Mouse (Mus musculus): ENCODE measurements around the gene Mpi. TPM values are rescaled to one million over a fixed set of nuclear protein-coding genes. Genes with fewer than 3 reads are reported as not detected.

The Mpi gene
- polyA plus RNA-seq, 1 experiment from 2014 or later = 49.0 TPM

DNA sequence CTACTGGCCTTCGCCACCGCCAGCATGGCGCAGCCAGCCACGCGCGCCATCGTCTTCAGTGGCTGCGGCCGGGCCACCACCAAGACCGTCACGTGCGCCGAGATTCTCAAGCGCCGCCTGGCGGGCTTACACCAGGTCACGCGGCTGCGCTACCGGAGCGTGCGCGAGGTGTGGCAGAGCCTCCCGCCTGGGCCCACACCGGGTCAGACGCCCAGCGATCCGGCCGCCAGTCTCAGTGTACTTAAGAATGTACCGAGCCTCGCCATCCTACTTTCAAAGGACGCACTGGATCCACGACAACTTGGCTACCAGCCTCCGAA lies 48.2 kb downstream of the Mpi start:
- no peaks in the 10 kb centered on the region for H3K36me3 ChIP-seq (ENCODE audit: control insufficient read depth, insufficient read depth, low read length)
- H3K27ac ChIP-seq (ENCODE audit: low read length) = no peak overlapping the region
- H3K4me1 ChIP-seq (ENCODE audit: control insufficient read depth, insufficient read depth, low read length) = peaks cover 17% of the 10 kb centered on the region; the same call in 1 of the 2 replicates
- WGBS = under 1% methylated on average over 34 of the region's 34 CpGs
- ATAC-seq (ENCODE audit: insufficient read depth, low FRiP score) = peak; percentile 81; the same call in 1 of the 2 replicates
- peak overlapping the region; percentile 94 for H3K4me2 ChIP-seq (ENCODE audit: low read depth, low read length)
- peak overlapping the region; percentile 54 for H3K4me3 ChIP-seq (replicated peaks; ENCODE audit: low read length)
- H3K9me3 ChIP-seq (replicated peaks; ENCODE audit: control insufficient read depth, low read length) = no peaks in the 10 kb centered on the region
- peak overlapping the region; percentile 69 for H3K9ac ChIP-seq (ENCODE audit: low read length)
- H3K27me3 ChIP-seq (ENCODE audit: control insufficient read depth, insufficient read depth, low read length) = peaks cover 58% of the 10 kb centered on the region

DNA sequence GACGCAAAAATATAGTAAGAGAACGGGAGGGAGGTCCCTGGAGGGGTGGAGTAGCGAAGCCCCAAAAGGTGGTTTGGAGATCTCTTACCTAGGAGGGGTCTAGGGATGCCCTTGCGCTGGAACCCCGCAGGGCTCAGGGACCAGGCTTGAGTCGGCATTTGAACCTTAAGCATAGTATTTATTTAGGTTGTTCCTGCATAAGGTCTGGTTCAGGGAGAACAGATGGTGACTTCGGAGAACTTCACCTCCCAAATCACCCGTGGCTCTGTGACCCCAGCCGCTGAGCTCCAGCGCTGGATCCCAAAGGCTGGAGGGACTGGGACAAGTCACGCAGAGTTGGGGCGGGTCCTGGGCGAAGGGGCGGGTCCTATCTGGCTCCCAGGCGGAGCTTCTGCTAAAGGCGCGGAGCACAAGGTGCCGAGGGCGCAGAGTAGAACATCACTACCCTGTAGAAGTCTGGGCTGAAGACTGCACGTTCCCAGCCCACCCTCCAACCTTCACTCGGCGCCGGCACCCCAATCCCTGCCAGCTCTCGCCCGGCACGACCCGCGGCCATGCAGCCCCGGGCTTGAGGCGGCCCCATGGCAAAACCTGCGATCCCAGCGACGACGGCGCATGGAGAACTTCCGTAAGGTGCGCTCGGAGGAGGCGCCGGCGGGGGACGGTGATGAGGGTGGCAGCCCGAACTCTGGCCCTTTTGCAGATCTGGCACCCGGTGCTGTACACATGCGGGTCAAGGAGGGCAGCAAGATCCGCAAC lies 48.8 kb downstream of the Mpi start, which contains the start of gene Rpp25:
Gene Rpp25, plus strand, starts transcription at position 405 of the 759 bp plus-strand sequence.
- WGBS = 1% methylated on average over 46 of the region's 46 CpGs
- H3K4me1 ChIP-seq (ENCODE audit: control insufficient read depth, insufficient read depth, low read length) = peaks cover 17% of the 10 kb centered on the region; the same call in 1 of the 2 replicates
- peak within 1 kb of the TSS; percentile 69 for H3K9ac ChIP-seq (ENCODE audit: low read length)
- H3K27me3 ChIP-seq (ENCODE audit: control insufficient read depth, insufficient read depth, low read length) = peaks cover 58% of the 10 kb centered on the region
- ATAC-seq (ENCODE audit: insufficient read depth, low FRiP score) = peak; percentile 80; the same call in 1 of the 2 replicates
- H3K4me3 ChIP-seq (replicated peaks; ENCODE audit: low read length) = peak within 1 kb of the TSS; percentile 54
- no peaks in the 10 kb centered on the region for H3K36me3 ChIP-seq (ENCODE audit: control insufficient read depth, insufficient read depth, low read length)
- no peak within 1 kb of the TSS for H3K27ac ChIP-seq (ENCODE audit: low read length)
- no peaks in the 10 kb centered on the region for H3K9me3 ChIP-seq (replicated peaks; ENCODE audit: control insufficient read depth, low read length)
- H3K4me2 ChIP-seq (ENCODE audit: low read depth, low read length) = peak within 1 kb of the TSS; percentile 94

DNA sequence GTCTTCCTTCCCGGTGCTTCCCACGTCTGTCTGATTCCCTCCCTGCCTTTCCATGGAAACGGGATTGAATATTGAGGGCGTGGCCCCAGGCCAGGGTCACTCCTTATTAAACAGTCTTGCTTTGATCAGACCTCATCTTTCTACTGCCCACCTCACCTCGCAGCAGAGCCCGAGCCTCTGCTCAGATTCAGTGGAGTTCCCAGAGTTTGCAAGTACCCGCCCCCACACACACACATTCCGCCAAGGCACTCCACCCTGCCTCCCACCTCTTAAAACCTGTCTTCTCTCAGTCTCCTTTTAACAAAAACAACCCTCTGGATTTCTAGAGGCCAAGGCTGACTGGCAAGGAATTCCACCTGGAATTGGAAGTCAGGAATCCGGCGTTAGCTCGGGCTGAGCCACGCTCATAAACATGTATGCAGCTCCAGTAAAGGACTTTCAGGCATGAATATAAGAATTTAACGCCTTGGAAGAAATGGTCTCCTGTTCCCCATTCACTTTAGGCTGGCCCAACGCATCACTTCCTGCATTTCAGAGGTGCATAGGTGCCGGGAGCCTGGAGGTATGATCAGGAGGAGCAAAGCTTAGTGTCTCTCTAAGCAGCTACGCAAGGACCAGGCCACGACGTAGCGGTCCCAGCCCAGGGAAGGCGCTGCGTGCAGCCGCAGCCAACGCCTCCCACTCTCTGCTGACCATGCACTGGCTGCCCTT lies 49.5 kb downstream of the Mpi start:
- Histone ChIP-seq H3K36me3 (ENCODE audit: control insufficient read depth, insufficient read depth, low read length) (no peaks in the 10 kb centered on the region), H3K4me1 (ENCODE audit: control insufficient read depth, insufficient read depth, low read length) (peaks cover 17% of the 10 kb centered on the region; the same call in 1 of the 2 replicates), H3K4me2 (ENCODE audit: low read depth, low read length) (peak overlapping the region; percentile 94), H3K9me3 (replicated peaks; ENCODE audit: control insufficient read depth, low read length) (no peaks in the 10 kb centered on the region), H3K9ac (ENCODE audit: low read length) (0 out of 2 replicates have a peak overlapping the region, but pooled peaks have one; percentile 1), H3K27me3 (ENCODE audit: control insufficient read depth, insufficient read depth, low read length) (peaks cover 58% of the 10 kb centered on the region), H3K27ac (ENCODE audit: low read length) (no peak overlapping the region), H3K4me3 (replicated peaks; ENCODE audit: low read length) (peak overlapping the region; percentile 54)
- no peak for ATAC-seq (ENCODE audit: insufficient read depth, low FRiP score)
- WGBS = 4% methylated on average over 23 of the region's 23 CpGs

DNA sequence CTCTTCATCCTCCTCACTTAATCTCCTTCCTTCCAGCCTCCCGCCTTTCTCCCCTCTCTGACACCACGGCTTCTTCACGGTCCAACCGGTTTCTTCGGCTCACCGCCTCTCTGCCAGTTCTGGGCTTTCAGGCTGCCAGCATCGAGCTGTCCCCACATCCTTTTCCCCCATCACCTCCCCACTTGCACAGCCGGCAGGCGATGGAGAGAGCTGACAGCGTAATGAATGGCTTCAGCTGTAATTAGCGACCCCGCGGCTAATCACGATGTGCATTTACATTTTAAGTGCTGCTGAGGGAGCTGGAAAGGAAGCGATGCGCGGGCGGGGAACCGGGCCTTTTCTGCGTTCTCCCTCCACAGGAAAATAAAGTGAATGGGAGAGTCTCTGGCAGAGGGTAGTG lies 50.7 kb downstream of the Mpi start:
- no peak for ATAC-seq (ENCODE audit: insufficient read depth, low FRiP score)
- WGBS = 6% methylated on average over 20 of the region's 20 CpGs
- no peak overlapping the region for H3K9ac ChIP-seq (ENCODE audit: low read length)
- H3K4me2 ChIP-seq (ENCODE audit: low read depth, low read length) = no peak overlapping the region; the same call in 1 of the 2 replicates
- H3K9me3 ChIP-seq (replicated peaks; ENCODE audit: control insufficient read depth, low read length) = no peaks in the 10 kb centered on the region
- H3K27ac ChIP-seq (ENCODE audit: low read length) = no peak overlapping the region
- H3K4me1 ChIP-seq (ENCODE audit: control insufficient read depth, insufficient read depth, low read length) = peaks cover 20% of the 10 kb centered on the region
- H3K4me3 ChIP-seq (replicated peaks; ENCODE audit: low read length) = no peak overlapping the region
- H3K27me3 ChIP-seq (ENCODE audit: control insufficient read depth, insufficient read depth, low read length) = peaks cover 58% of the 10 kb centered on the region
- no peaks in the 10 kb centered on the region for H3K36me3 ChIP-seq (ENCODE audit: control insufficient read depth, insufficient read depth, low read length)

DNA sequence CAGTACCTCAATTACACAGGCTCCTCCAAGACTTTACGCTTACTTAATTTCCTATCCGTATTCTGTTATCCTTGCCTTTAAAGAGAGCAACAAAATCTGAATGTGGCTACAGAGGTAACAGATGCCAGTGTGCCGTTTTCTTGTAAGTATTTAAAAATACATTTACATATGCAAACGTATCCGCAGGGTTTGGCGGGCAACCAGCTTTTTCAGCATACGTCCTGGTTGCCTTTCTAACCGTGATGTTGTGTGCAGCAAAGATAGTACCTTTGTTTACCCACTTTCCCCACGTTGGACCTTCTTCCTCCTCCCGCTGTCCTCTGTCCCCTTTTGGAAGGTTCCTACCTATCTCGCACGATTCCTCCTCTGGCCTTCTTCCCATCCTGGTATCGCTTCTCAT lies 51.1 kb downstream of the Mpi start:
- H3K27ac ChIP-seq (ENCODE audit: low read length) = no peak overlapping the region
- peaks cover 20% of the 10 kb centered on the region for H3K4me1 ChIP-seq (ENCODE audit: control insufficient read depth, insufficient read depth, low read length)
- H3K9ac ChIP-seq (ENCODE audit: low read length) = no peak overlapping the region
- no peak overlapping the region for H3K4me2 ChIP-seq (ENCODE audit: low read depth, low read length)
- H3K4me3 ChIP-seq (replicated peaks; ENCODE audit: low read length) = no peak overlapping the region
- H3K36me3 ChIP-seq (ENCODE audit: control insufficient read depth, insufficient read depth, low read length) = no peaks in the 10 kb centered on the region
- peaks cover 58% of the 10 kb centered on the region for H3K27me3 ChIP-seq (ENCODE audit: control insufficient read depth, insufficient read depth, low read length)
- ATAC-seq (ENCODE audit: insufficient read depth, low FRiP score) = no peak
- 17% methylated on average over 13 of the region's 13 CpGs for WGBS
- no peaks in the 10 kb centered on the region for H3K9me3 ChIP-seq (replicated peaks; ENCODE audit: control insufficient read depth, low read length)

DNA sequence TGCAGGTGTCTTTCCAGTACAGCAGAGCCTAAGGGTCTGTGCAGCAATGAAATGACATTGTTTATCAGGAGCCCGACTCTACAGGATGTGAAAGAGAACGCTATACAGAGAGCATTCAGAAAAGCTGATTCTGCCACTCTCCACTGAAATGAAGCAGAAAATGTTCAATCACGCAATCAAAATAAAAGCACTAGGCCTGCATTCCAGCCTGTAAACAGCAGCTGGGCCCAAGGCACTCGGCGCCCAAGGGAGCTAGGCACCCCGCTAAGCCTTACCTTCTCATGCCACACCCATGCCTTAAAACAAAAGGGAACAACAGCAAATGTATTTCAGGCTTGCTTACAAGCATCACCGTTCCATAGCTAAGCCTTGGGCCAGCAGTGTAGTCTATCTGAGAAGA lies 54.0 kb downstream of the Mpi start:
- no peak overlapping the region for H3K27ac ChIP-seq (ENCODE audit: low read length)
- no peak overlapping the region for H3K9ac ChIP-seq (ENCODE audit: low read length)
- H3K27me3 ChIP-seq (ENCODE audit: control insufficient read depth, insufficient read depth, low read length) = peaks cover 32% of the 10 kb centered on the region
- H3K4me2 ChIP-seq (ENCODE audit: low read depth, low read length) = no peak overlapping the region
- no peaks in the 10 kb centered on the region for H3K36me3 ChIP-seq (ENCODE audit: control insufficient read depth, insufficient read depth, low read length)
- H3K4me3 ChIP-seq (replicated peaks; ENCODE audit: low read length) = no peak overlapping the region
- 64% methylated on average over 7 of the region's 7 CpGs for WGBS
- H3K9me3 ChIP-seq (replicated peaks; ENCODE audit: control insufficient read depth, low read length) = no peaks in the 10 kb centered on the region
- no peak for ATAC-seq (ENCODE audit: insufficient read depth, low FRiP score)
- H3K4me1 ChIP-seq (ENCODE audit: control insufficient read depth, insufficient read depth, low read length) = peaks cover 12% of the 10 kb centered on the region

DNA sequence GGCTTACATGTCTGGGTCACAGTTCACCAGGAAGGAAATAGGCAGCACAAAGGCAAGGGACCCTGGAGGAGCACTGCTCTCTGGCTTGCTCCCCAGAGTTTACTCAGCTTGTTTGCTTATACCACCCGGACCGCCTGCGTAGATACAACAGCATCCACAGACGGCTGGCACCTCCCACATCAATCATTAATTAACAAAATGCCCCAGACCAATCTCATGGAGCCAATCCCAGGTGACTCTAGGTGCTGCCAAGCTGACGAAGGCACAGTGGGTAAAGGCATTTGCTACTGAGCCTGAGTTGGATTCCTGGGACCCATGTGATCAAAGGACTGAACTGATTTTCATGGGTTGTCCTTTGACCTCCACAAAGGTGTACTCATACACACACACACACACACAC lies 55.3 kb downstream of the Mpi start:
- Histone ChIP-seq H3K27ac (ENCODE audit: low read length) (no peak overlapping the region), H3K4me1 (ENCODE audit: control insufficient read depth, insufficient read depth, low read length) (peaks cover 3% of the 10 kb centered on the region; the same call in 1 of the 2 replicates), H3K36me3 (ENCODE audit: control insufficient read depth, insufficient read depth, low read length) (no peaks in the 10 kb centered on the region), H3K4me2 (ENCODE audit: low read depth, low read length) (no peak overlapping the region), H3K27me3 (ENCODE audit: control insufficient read depth, insufficient read depth, low read length) (peaks cover 19% of the 10 kb centered on the region), H3K9ac (ENCODE audit: low read length) (no peak overlapping the region), H3K9me3 (replicated peaks; ENCODE audit: control insufficient read depth, low read length) (no peaks in the 10 kb centered on the region), H3K4me3 (replicated peaks; ENCODE audit: low read length) (no peak overlapping the region)
- ATAC-seq (ENCODE audit: insufficient read depth, low FRiP score) = peak; percentile 68; the same call in 1 of the 2 replicates
- 51% methylated on average over 5 of the region's 5 CpGs for WGBS

DNA sequence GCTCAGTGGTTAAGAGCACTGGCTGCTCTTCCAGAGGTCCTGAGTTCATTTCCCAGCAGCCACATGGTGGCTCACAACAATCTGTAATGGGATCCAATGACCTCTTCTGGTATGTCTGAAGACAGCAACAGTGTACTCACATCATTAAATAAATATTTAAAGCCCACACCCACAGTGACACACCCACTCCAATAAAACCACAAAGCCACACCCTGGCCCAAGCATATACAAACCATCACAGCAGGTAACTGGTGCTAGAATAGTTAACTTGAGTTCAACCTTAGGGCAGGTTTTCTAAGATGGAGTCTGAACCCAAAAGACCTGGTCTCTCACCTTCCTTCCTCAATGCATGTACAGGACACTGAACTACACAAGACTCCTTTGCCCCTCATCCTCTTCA lies 57.6 kb downstream of the Mpi start:
- Histone ChIP-seq H3K4me2 (ENCODE audit: low read depth, low read length) (no peak overlapping the region), H3K9ac (ENCODE audit: low read length) (no peak overlapping the region), H3K4me1 (ENCODE audit: control insufficient read depth, insufficient read depth, low read length) (peaks cover 3% of the 10 kb centered on the region; the same call in 1 of the 2 replicates), H3K27me3 (ENCODE audit: control insufficient read depth, insufficient read depth, low read length) (no peaks in the 10 kb centered on the region), H3K4me3 (replicated peaks; ENCODE audit: low read length) (no peak overlapping the region), H3K36me3 (ENCODE audit: control insufficient read depth, insufficient read depth, low read length) (no peaks in the 10 kb centered on the region), H3K27ac (ENCODE audit: low read length) (no peak overlapping the region), H3K9me3 (replicated peaks; ENCODE audit: control insufficient read depth, low read length) (no peaks in the 10 kb centered on the region)
- no peak for ATAC-seq (ENCODE audit: insufficient read depth, low FRiP score)
